13 mouse cellular contexts compared by ENCODE assay signal in the genomic region with DNA sequence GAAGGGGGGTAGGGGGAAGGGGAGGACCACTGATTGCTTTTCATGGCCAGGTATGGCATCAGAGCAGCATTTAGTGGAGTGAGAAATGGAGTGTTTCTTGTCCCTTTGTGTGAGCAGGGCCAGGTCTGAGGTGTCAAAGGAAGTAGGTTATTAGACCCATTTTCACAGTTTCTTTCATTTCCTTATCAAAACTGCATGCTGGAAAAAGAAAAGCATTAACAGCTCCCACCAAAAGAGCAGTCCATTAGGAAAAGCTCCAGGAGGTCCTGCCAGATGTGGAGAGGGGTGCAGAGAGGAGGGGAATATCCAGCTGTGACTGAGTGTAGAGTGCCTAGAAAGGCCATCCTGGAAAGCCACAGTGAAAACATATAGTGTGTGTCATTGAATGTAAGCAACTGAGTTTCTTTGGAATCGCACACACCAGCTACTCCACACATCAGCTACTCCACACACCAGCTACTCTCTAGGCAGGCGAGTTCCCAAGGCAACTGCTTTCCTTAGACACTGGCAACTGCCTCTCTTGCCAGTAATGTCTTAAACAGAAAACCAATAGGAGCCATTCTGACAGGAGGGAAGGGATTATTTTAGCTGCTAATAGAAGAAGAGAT. TPM values are rescaled to one million over a fixed set of nuclear protein-coding genes. Genes with fewer than 3 reads are reported as not detected.
DNase-seq lines count a peak whose midpoint lies in the region; ATAC-seq and TF ChIP-seq lines count a peak whose summit lies in the region.
"Had no signal": no experiment of that assay in that cellular context is flagged by ENCODE, and none has a peak within 500 bp of the region (broad histone marks: within the 10 kb centered on the region; RNA-seq: fewer than 3 reads in every experiment).

No protein-coding gene starts in this region.

- peak; percentile 71 for ATAC-seq in forebrain, embryonic 16.5 days
- ATAC-seq in midbrain, embryonic 15.5 days (replicated peaks) = 0 out of 2 replicates have a peak, but pooled peaks have one; percentile 29
- no peak for ATAC-seq in midbrain, embryonic 11.5 days (ENCODE audit: low FRiP score)
- no peak for ATAC-seq in limb, embryonic 15.5 days (ENCODE audit: insufficient number of reproducible peaks, low FRiP score, low TSS enrichment, low read depth)
- peak; percentile 43; the same call in 1 of the 2 replicates for ATAC-seq in neural tube, embryonic 15.5 days (ENCODE audit: low FRiP score)

- H3K27me3 ChIP-seq in forebrain, embryonic 16.5 days (replicated peaks; ENCODE audit: control insufficient read depth, insufficient read depth, low read length) = no peaks in the 10 kb centered on the region
- no peaks in the 10 kb centered on the region for H3K27me3 ChIP-seq in forebrain, embryonic 10.5 days (ENCODE audit: poor library complexity, severe bottlenecking)
- no peaks in the 10 kb centered on the region for H3K27me3 ChIP-seq in midbrain, embryonic 15.5 days (replicated peaks)
- H3K27me3 ChIP-seq in midbrain, embryonic 11.5 days (ENCODE audit: control insufficient read depth, insufficient read depth, low read length) = no peaks in the 10 kb centered on the region
- no peaks in the 10 kb centered on the region for H3K27me3 ChIP-seq in limb, embryonic 15.5 days
- H3K27me3 ChIP-seq in neural tube, embryonic 15.5 days (replicated peaks) = no peaks in the 10 kb centered on the region
- H3K27me3 ChIP-seq: embryonic facial prominence, embryonic 13.5 days had no signal

- no peak for DNase-seq in forebrain, embryonic 10.5 days (ENCODE audit: extremely low spot score, low spot score)
- no peak for DNase-seq in midbrain, embryonic 11.5 days (ENCODE audit: low spot score, missing footprints)
- DNase-seq in frontal cortex, adult 2 months (ENCODE audit: extremely low spot score in 1 of 2, low spot score in 1 of 2) = no peak
- DNase-seq in layer of hippocampus, adult 2 months (ENCODE audit: low spot score in 2 of 2) = no peak
- DNase-seq: adrenal gland, adult 8-10 months; layer of hippocampus, adult 9-11 months; spleen, adult 18-20 months had no signal

- peaks cover 6% of the 10 kb centered on the region; the same call in 1 of the 2 replicates for H3K4me1 ChIP-seq in forebrain, embryonic 16.5 days (replicated peaks; ENCODE audit: control insufficient read depth, insufficient read depth, low read length)
- peaks cover 2% of the 10 kb centered on the region for H3K4me1 ChIP-seq in forebrain, embryonic 10.5 days
- H3K4me1 ChIP-seq in midbrain, embryonic 15.5 days = peaks cover 16% of the 10 kb centered on the region
- no peaks in the 10 kb centered on the region for H3K4me1 ChIP-seq in midbrain, embryonic 11.5 days (ENCODE audit: control insufficient read depth, insufficient read depth, low read length)
- peaks cover 32% of the 10 kb centered on the region for H3K4me1 ChIP-seq in limb, embryonic 15.5 days
- H3K4me1 ChIP-seq in neural tube, embryonic 15.5 days = peaks cover 29% of the 10 kb centered on the region

- H3K9ac ChIP-seq in forebrain, embryonic 16.5 days (replicated peaks; ENCODE audit: low read depth, low read length) = no peak overlapping the region
- no peak overlapping the region for H3K9ac ChIP-seq in midbrain, embryonic 15.5 days
- H3K9ac ChIP-seq in midbrain, embryonic 11.5 days (ENCODE audit: low read length) = no peak overlapping the region
- H3K9ac ChIP-seq in limb, embryonic 15.5 days = no peak overlapping the region
- no peak overlapping the region for H3K9ac ChIP-seq in neural tube, embryonic 15.5 days (replicated peaks)
- H3K9ac ChIP-seq: embryonic facial prominence, embryonic 13.5 days had no signal

- H3K36me3 ChIP-seq in forebrain, embryonic 16.5 days (ENCODE audit: control insufficient read depth, insufficient read depth) = no peaks in the 10 kb centered on the region
- H3K36me3 ChIP-seq in forebrain, embryonic 10.5 days (replicated peaks) = no peaks in the 10 kb centered on the region
- no peaks in the 10 kb centered on the region for H3K36me3 ChIP-seq in midbrain, embryonic 15.5 days (replicated peaks)
- no peaks in the 10 kb centered on the region for H3K36me3 ChIP-seq in midbrain, embryonic 11.5 days (ENCODE audit: control insufficient read depth, insufficient read depth, low read length)
- no peaks in the 10 kb centered on the region for H3K36me3 ChIP-seq in limb, embryonic 15.5 days
- no peaks in the 10 kb centered on the region for H3K36me3 ChIP-seq in neural tube, embryonic 15.5 days
- H3K36me3 ChIP-seq: embryonic facial prominence, embryonic 13.5 days had no signal

- H3K9me3 ChIP-seq in forebrain, embryonic 16.5 days (ENCODE audit: control insufficient read depth, low read length) = no peaks in the 10 kb centered on the region
- no peaks in the 10 kb centered on the region for H3K9me3 ChIP-seq in forebrain, embryonic 10.5 days
- no peaks in the 10 kb centered on the region for H3K9me3 ChIP-seq in midbrain, embryonic 15.5 days
- no peaks in the 10 kb centered on the region for H3K9me3 ChIP-seq in midbrain, embryonic 11.5 days (ENCODE audit: control insufficient read depth, low read length)
- H3K9me3 ChIP-seq in limb, embryonic 15.5 days = no peaks in the 10 kb centered on the region
- no peaks in the 10 kb centered on the region for H3K9me3 ChIP-seq in neural tube, embryonic 15.5 days (replicated peaks)
- H3K9me3 ChIP-seq: embryonic facial prominence, embryonic 13.5 days had no signal

- no peak overlapping the region for H3K4me2 ChIP-seq in forebrain, embryonic 16.5 days (ENCODE audit: low read length)
- no peak overlapping the region for H3K4me2 ChIP-seq in midbrain, embryonic 15.5 days
- H3K4me2 ChIP-seq in midbrain, embryonic 11.5 days = no peak overlapping the region
- no peak overlapping the region for H3K4me2 ChIP-seq in limb, embryonic 15.5 days
- no peak overlapping the region for H3K4me2 ChIP-seq in neural tube, embryonic 15.5 days
- H3K4me2 ChIP-seq: embryonic facial prominence, embryonic 13.5 days; heart, embryonic 11.5 days had no signal

- TF ChIP-seq CTCF in layer of hippocampus, adult 2 months (conservative IDR thresholded peaks at IDR 0.05) = no peak

- H3K27ac ChIP-seq in forebrain, embryonic 16.5 days (ENCODE audit: low read length) = no peak overlapping the region
- no peak overlapping the region for H3K27ac ChIP-seq in forebrain, embryonic 10.5 days
- H3K27ac ChIP-seq in midbrain, embryonic 15.5 days = peak overlapping the region; percentile 21; the same call in 1 of the 2 replicates
- no peak overlapping the region for H3K27ac ChIP-seq in midbrain, embryonic 11.5 days (ENCODE audit: low read depth, low read length)
- peak overlapping the region; percentile 4; the same call in 1 of the 2 replicates for H3K27ac ChIP-seq in limb, embryonic 15.5 days
- H3K27ac ChIP-seq in neural tube, embryonic 15.5 days (replicated peaks) = peak overlapping the region; percentile 35
- H3K27ac ChIP-seq in layer of hippocampus, adult 2 months = no peak overlapping the region
- H3K27ac ChIP-seq: embryonic facial prominence, embryonic 13.5 days had no signal

- 58% methylated on average over 2 of the region's 2 CpGs for WGBS in forebrain, embryonic 16.5 days
- 77% methylated on average over 2 of the region's 2 CpGs for WGBS in forebrain, embryonic 10.5 days
- 62% methylated on average over 2 of the region's 2 CpGs for WGBS in midbrain, embryonic 15.5 days
- 63% methylated on average over 2 of the region's 2 CpGs for WGBS in midbrain, embryonic 11.5 days
- 39% methylated on average over 2 of the region's 2 CpGs for WGBS in limb, embryonic 15.5 days
- WGBS in neural tube, embryonic 15.5 days = 53% methylated on average over 2 of the region's 2 CpGs

- no peak overlapping the region for H3K4me3 ChIP-seq in forebrain, embryonic 16.5 days (replicated peaks; ENCODE audit: low read length)
- no peak overlapping the region for H3K4me3 ChIP-seq in forebrain, embryonic 10.5 days
- no peak overlapping the region for H3K4me3 ChIP-seq in midbrain, embryonic 15.5 days
- H3K4me3 ChIP-seq in midbrain, embryonic 11.5 days (ENCODE audit: low read depth, low read length) = no peak overlapping the region
- H3K4me3 ChIP-seq in limb, embryonic 15.5 days = no peak overlapping the region
- H3K4me3 ChIP-seq in neural tube, embryonic 15.5 days (replicated peaks) = no peak overlapping the region
- no peak overlapping the region for H3K4me3 ChIP-seq in layer of hippocampus, adult 2 months
- H3K4me3 ChIP-seq: embryonic facial prominence, embryonic 13.5 days had no signal

RNA-seq across cellular contexts. Expression of gene Cd24a, which starts 46.8 kb away (rescaled TPM):
- polyA plus RNA-seq in forebrain, embryonic 16.5 days (2015; fragmentation: Nextera tagmentation; extraction: Ambion mirVana) = 918 and 1,051 TPM in 2 replicates
- polyA plus RNA-seq in forebrain, embryonic 10.5 days (2016; fragmentation: Nextera tagmentation; extraction: Ambion mirVana) = 183 and 206 TPM in 2 replicates
- polyA plus RNA-seq in midbrain, embryonic 15.5 days (2015; fragmentation: Nextera tagmentation; extraction: Ambion mirVana) = 787 and 795 TPM in 2 replicates
- 516 and 568 TPM in 2 replicates for polyA plus RNA-seq in midbrain, embryonic 11.5 days (2014; fragmentation: Nextera tagmentation; extraction: Ambion mirVana)
- polyA plus RNA-seq in limb, embryonic 15.5 days (2015; fragmentation: Nextera tagmentation; extraction: Ambion mirVana) = 178 and 209 TPM in 2 replicates
- polyA plus RNA-seq in neural tube, embryonic 15.5 days (2015; fragmentation: Nextera tagmentation; extraction: Ambion mirVana) = 638 and 740 TPM in 2 replicates
- 42.8 and 43.2 TPM in 2 replicates for polyA plus RNA-seq in frontal cortex, adult 2 months (2012; rRNA removed)
- total RNA-seq in layer of hippocampus, adult 2 months (2021) = 10 to 100 TPM in 1 of 2 experiments, 1 to 10 TPM in 1; 7.3 to 10.2 TPM

Comparison
In these comparisons a context has a peak if more than half of its experiments do, and no peak if none do; other contexts are left out.
1. ATAC-seq: peak in forebrain, embryonic 16.5 days (single experiment), midbrain, embryonic 15.5 days (single experiment) and neural tube, embryonic 15.5 days (single experiment); none in midbrain, embryonic 11.5 days (single experiment) and limb, embryonic 15.5 days (single experiment).
2. H3K27ac ChIP-seq: peak in midbrain, embryonic 15.5 days (single experiment), limb, embryonic 15.5 days (single experiment) and neural tube, embryonic 15.5 days (single experiment); none in forebrain, embryonic 16.5 days (single experiment), forebrain, embryonic 10.5 days (single experiment), midbrain, embryonic 11.5 days (single experiment) and layer of hippocampus, adult 2 months (single experiment).